Mouse (Mus musculus) cerebellum, adult 18-20 months (tissue): ENCODE data around the gene Abhd12.

Source experiments
- DNase-seq, 2 experiments: peaks; one replicate each; pipeline ENCODE4 v3.0.0; 2021

The Abhd12 gene

DNA sequence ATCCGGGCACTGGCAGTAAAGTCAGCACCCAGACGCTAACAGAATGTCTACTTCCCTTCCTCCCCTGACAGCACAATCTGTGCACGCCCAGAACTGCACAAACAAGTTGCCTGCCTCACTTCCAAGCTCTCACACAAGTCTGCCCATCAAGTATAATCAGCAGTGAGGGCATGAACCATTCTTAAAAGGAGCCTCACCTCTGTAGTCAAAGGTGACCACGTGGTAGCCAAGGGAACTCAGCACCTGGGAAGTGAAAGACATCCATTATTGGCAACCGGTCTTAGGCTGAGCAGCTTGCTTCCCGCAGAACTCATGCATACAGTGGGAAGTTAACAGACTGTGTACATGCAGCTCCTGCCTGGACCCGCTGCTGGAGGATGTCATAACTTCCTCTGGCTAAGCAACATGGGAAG, 62.5 kb downstream of the Abhd12 start:
- no peak for DNase-seq

GRCm38 (mm10) chr2:150841109-150841508, 63.4 kb downstream of the Abhd12 start:
- no peak for DNase-seq

DNA sequence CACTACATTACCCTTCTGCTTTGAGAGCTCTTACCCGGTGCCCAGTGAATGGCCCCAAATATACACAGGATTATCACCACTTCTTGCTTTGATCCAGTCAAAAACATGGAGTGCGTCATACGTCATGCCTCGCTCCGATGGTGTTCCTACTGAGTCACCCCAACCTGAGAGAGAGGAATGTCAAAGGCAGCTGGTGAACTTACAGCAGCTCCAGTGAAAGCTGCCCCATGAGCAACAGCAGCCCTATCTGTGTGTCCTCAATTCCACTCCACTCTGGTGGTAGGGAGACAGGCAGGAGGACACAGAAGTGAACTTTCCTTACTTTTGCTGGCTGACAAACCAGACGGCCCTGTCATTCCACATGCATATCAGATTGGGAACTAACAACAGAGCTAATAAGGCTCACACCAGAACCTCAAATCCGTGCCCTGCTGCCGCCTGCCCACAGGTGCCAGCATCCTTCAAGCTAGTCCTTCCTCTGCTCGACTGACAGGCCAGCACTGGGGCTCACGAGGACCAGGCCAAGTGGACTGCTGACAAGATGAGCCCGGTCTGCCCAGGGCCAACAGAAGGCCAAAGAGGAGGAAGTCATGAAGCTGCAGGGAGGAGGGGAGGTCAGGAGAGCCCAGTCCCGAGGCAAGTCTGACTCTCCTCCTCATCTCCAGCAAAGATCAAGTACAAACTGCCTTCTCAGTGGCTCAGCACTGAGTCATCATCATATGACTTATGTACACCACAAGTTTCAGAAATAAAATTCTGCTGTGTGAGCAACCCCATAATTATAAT, 64.7 kb downstream of the Abhd12 start:
- peak in 1 of 2 experiments; percentile 28 for DNase-seq

DNA sequence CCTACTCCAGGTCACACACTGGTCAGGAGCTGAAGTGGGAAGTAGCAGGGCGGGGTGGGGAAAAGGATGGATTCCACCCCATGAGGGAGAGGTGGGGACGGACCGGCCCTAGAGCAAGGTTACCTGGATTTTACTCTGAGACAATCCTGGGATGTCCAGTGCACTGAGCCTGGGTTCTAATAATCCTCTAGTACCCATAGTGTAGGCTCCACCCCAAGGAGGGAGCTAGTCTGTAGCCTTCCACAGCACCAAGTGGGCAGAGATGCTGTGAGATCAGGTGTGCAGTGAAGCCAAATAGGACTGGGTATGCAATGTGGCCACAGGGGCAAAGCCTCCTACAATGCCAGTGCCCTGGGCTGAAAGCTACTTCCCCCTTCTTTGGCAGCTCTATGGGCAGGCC, 66.8 kb downstream of the Abhd12 start:
- DNase-seq = no peak

DNA sequence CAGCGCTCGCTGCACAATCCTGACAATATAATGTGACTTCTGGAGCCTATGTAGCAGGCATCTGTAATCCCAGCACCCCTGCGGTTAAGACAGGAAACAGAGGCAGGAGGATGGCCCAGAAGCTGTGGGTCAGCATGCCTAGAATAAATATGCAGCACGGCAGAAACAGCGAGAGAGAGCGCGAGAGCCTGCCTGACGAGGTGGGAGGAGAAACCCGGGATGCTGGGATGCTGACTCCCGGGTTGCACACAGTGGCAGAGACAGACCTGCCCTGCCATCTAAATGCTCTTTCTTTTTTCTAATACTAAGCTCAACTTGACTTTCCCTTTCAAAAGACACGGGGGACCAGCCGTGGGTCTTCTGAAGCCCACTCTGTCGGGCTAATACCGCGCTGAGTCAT, 67.6 kb downstream of the Abhd12 start:
- no peak for DNase-seq

DNA sequence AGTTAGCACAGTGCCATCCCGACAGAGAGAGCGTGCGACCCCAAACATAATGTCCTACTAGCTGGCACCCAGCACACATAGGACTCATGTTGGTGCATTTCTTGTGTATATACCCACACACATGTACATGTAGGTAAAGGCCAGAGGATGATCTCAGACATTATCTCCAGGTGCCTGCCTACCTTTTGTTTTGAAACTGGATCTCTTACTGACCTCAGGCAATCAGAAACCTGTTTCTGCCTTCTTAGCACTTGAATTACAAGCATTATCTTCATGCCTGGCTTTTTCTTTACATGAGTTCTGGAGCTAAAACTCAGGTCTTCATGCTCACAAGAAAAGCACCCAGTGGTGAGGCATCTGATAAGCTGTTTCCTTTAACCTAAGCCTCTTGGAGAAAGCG, 68.6 kb downstream of the Abhd12 start:
- DNase-seq = no peak

GRCm38 (mm10) chr2:150834616-150835015, 69.9 kb downstream of the Abhd12 start:
- DNase-seq = no peak

GRCm38 (mm10) chr2:150832029-150832428, 72.5 kb downstream of the Abhd12 start:
- DNase-seq = peak; percentile 67 to 79

GRCm38 (mm10) chr2:150830911-150831441, 73.6 kb downstream of the Abhd12 start:
- DNase-seq = no peak

GRCm38 (mm10) chr2:150830011-150830410, 74.5 kb downstream of the Abhd12 start:
- no peak for DNase-seq

GRCm38 (mm10) chr2:150828654-150829053, 75.9 kb downstream of the Abhd12 start:
- no peak for DNase-seq

DNA sequence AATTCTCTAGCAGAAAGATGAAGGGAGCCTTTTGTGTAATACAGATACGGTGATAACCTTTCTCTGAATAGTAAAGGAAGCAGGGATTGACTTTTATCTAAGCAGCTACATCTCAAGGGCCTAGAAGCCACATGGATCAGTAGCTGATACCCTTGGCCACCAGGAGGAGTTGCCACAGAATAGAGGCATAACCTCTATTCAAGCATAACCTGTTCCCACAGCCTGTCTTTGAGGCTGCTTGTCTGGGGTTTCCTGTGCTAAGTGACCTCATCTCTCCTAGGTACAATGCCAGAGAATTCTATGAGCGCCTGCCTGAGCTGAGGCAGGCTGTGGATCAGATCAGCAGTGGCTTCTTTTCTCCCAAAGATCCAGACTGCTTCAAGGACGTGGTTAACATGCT, 76.4 kb downstream of the Abhd12 start:
- DNase-seq = no peak

GRCm38 (mm10) chr2:150826426-150826825, 78.1 kb downstream of the Abhd12 start:
- no peak for DNase-seq

- no peak for DNase-seq
These were observed 81.6 kb downstream of the Abhd12 start for GRCm38 (mm10) chr2:150822987-150823386.

DNA sequence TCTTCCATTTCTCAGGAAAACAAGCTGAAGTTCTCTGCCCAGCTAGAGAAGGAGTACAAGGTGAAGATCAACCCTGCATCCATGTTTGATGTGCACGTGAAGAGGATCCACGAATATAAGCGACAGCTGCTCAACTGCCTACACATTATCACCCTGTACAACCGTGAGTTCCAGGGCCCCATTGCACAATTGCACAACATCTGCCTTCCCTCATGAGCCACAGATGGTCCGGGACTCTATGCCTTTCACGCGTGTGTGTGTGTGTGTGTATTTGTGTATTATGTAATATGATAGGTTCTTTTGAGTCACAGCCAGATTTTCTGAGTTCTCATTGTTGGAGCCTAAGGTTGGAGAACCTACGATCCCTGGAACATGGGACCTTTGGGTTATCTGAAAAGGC, 83.8 kb downstream of the Abhd12 start:
- DNase-seq = no peak

GRCm38 (mm10) chr2:150818742-150819141, 85.8 kb downstream of the Abhd12 start:
- no peak for DNase-seq

GRCm38 (mm10) chr2:150816676-150817402, 87.7 kb downstream of the Abhd12 start:
- DNase-seq = peak; percentile 68 to 74

GRCm38 (mm10) chr2:150812816-150813215, 91.7 kb downstream of the Abhd12 start:
- no peak for DNase-seq

GRCm38 (mm10) chr2:150810603-150811002, 93.9 kb downstream of the Abhd12 start:
- DNase-seq = no peak

DNA sequence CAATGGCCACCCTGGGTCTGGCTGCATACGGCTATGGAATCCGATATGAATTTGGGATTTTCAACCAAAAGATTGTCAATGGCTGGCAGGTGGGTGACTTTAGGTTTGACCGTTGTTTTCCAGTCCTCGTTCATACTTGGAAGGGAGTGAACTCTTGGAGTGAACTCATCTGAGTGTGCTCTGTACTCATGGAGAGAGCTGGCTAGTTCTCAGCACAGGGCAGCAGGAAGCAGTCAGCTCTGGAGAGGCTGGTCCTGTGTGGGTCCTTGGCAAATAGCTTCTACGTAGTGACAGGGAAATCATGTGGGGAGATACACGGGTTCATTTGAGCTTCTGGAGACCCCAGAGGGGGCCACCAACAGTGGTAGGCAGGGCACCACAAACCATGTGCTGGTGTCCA, 95.7 kb downstream of the Abhd12 start:
- DNase-seq = no peak

DNA sequence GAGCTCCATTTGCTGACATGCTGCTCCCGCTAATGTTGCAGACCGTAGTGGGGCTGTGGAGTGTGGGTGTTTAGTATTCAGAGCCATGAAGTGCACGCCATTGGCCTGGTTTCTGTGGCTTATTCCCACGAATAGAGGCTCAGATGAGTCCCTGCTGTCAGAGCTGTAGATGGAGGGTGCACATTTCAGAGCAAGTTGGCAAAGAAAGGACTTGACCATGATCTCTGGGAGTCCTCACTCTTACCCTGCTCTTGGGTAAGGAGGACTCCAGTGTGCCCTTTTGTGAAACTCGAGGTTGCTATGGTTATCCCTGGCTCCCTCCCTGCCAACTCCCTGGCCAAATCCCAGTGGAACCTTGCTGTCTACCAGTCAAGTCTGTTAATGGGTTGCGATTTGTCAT, 96.2 kb downstream of the Abhd12 start:
- DNase-seq = no peak

- DNase-seq = peak; percentile 28 to 31
These were observed 101.5 kb downstream of the Abhd12 start for GRCm38 (mm10) chr2:150803035-150803434.

DNA sequence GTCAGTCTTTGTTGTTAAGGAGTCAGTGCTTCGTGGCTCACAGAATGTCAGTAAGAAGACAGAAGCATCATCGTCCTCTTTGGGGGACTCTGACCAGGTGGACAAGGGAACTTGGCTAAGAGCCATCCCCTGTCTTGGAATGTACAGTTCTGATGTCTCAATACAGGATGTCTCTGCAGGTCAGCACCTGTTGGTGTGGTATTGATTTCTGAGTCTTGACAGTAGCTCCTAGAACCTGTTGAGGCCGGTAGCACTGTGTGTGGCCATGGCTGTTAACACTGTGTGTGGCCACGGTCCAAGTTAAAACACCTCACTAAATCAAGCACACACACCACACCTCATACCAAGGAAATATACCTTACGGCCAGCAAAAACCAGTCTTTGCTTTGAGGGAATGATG, 103.9 kb downstream of the Abhd12 start:
- no peak for DNase-seq

DNA sequence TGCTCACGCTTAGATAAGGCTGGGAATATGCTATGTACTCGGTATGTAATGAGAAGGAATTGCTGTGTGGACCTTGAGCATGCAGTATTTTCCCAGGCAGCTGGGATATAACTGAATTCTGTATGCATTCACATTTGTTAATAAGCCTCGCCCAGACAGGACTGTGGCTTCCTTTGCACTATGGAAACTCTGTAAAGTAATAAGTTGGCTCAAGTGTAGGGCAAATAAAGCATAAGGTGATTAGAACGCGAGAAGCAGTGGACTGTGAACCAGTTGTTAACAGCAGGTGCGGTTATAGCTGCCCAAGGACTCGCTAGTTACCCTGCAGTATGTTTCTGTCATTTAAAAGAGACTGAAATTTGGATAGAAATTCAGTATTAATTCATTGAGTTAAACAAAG, 106.5 kb downstream of the Abhd12 start:
- DNase-seq = no peak
